Mouse (Mus musculus): ENCODE measurements around the gene Gm49383. TPM values are rescaled to one million over a fixed set of nuclear protein-coding genes. Genes with fewer than 3 reads are reported as not detected.

Gm49383 gene
- polyA plus RNA-seq, 1 experiment from 2014 or later, result 10.2 TPM

DNA sequence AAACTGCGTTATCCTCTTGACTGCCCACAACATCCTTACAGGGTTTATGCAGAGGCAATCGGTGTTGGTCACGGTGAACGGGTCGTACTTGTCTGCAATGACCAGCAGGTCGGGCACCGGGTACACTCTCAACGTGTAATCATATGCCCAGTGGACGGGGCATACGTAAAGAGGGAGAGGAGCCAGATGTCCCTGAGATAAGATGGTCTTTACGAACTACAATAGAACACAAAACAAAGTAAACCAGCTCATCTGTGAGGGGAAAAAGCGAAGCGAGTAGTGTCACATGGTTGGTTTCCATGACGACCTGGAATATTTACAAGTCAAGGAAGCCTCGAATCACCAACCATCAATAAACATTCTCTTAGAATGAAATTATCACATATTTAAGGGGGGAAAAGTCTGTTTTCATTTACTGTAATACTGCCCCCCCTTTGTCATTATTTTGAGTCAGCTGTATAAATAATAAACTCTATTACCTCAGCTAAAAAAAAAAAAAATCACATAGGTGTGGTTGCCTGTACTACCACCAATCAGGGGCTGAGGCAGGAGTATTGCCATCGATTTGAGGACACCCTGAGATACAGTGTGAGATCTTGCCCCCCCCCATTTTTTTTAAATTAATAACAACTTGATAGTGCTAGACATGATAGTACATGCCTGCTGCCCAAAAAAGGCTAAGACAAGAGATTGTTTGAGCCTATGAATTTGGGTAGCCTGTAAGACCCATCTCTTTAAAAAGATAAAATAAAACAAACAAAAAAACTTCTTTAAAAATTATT lies 7.3 kb upstream of the Gm49383 start, which contains the start of gene Gm49384:
TSS of gene Gm49384 (minus strand) at position 216 of the 782 bp plus-strand sequence.
- TF ChIP-seq CTCF (IDR thresholded peaks at IDR 0.05; ENCODE audit: low read depth), result no peak
- no peak for TF ChIP-seq EP300 (IDR thresholded peaks at IDR 0.05; ENCODE audit: low read depth)
- H3K9me3 ChIP-seq (ENCODE audit: low read length), result no peaks in the 10 kb centered on the region

DNA sequence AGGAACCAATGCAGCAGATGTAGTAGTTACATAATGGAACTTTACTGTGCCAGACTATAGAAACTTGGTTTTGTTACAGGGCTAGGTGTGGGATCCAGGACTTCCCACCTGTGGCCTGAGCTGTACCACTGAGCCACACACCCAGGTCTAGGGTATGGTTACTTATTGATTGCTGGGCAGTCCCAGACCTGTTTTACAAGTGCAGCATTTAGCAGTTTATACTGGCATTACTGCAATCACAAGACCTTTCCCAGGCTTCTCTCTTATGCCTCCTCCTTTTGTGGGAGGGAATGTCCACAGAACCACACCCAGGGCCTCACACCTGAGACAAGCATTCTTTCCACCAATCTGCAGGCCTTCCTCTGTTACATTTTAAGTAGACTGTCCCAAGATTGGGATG lies 2.1 kb upstream of the Gm49383 start:
- no peaks in the 10 kb centered on the region for H3K27me3 ChIP-seq (ENCODE audit: insufficient read depth, low read length)
- peaks cover 17% of the 10 kb centered on the region for H3K4me1 ChIP-seq (ENCODE audit: insufficient read depth)
- peaks cover 31% of the 10 kb centered on the region for H3K36me3 ChIP-seq (replicated peaks; ENCODE audit: insufficient read depth, low read length)
- no peak for ATAC-seq
- no peak overlapping the region for H3K27ac ChIP-seq (ENCODE audit: low read depth)
- peak overlapping the region; percentile 97 for H3K4me2 ChIP-seq (ENCODE audit: low read depth, low read length)
- no peaks in the 10 kb centered on the region for H3K9me3 ChIP-seq (ENCODE audit: low read length)
- no peak for DNase-seq
- no peak overlapping the region; the same call in 1 of the 2 replicates for H3K4me3 ChIP-seq (ENCODE audit: low read depth, low read length)
- H3K9ac ChIP-seq (replicated peaks), result no peak overlapping the region
- no peak for TF ChIP-seq EP300 (IDR thresholded peaks at IDR 0.05; ENCODE audit: low read depth)
- TF ChIP-seq CTCF (IDR thresholded peaks at IDR 0.05; ENCODE audit: low read depth), result no peak

More for the DNA sequence above, 7.3 kb upstream of the Gm49383 start, which contains the start of gene Gm49384:
- DNase-seq (no peak), ATAC-seq (no peak)
- Histone ChIP-seq H3K27ac (ENCODE audit: low read depth) (no peak within 1 kb of the TSS), H3K4me3 (ENCODE audit: low read depth, low read length) (no peak within 1 kb of the TSS), H3K4me1 (ENCODE audit: insufficient read depth) (no peaks in the 10 kb centered on the region), H3K36me3 (replicated peaks; ENCODE audit: insufficient read depth, low read length) (peaks cover 39% of the 10 kb centered on the region), H3K9ac (replicated peaks) (no peak within 1 kb of the TSS), H3K27me3 (ENCODE audit: insufficient read depth, low read length) (no peaks in the 10 kb centered on the region), H3K4me2 (ENCODE audit: low read depth, low read length) (no peak within 1 kb of the TSS)
- WGBS (ENCODE audit: insufficient replicate concordance), result 84% methylated on average over 16 of the region's 16 CpGs

DNA sequence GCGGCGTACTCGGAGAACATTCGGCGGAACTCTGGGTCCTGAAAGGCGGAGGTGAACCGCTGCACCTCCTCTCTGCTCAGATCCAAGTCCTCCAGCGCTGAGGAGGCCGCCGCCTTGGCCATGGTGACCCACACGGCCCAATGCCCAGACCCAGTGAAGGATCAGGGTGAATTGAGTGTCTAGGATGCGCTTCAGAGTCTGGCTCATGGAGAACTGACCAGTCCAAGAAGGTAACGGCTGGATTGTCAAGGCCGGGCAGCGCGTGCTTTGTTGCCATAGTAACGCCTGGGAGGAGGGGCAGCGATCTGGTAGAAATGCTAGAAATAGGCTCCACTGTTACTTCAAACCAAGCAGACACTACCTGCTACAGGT lies 1.2 kb upstream of the Gm49383 start, which contains the start of gene Dnaaf2:
TSS of gene Dnaaf2 (minus strand) at position 266 of the 372 bp plus-strand sequence.
- Histone ChIP-seq H3K4me3 (ENCODE audit: low read depth, low read length) (peak within 1 kb of the TSS; percentile 99), H3K36me3 (replicated peaks; ENCODE audit: insufficient read depth, low read length) (peaks cover 26% of the 10 kb centered on the region), H3K9ac (replicated peaks) (peak within 1 kb of the TSS; percentile 93), H3K4me2 (ENCODE audit: low read depth, low read length) (peak within 1 kb of the TSS; percentile 97), H3K27ac (ENCODE audit: low read depth) (peak within 1 kb of the TSS; percentile 92), H3K4me1 (ENCODE audit: insufficient read depth) (peaks cover 17% of the 10 kb centered on the region), H3K9me3 (ENCODE audit: low read length) (no peaks in the 10 kb centered on the region), H3K27me3 (ENCODE audit: insufficient read depth, low read length) (no peaks in the 10 kb centered on the region)
- TF ChIP-seq EP300 (IDR thresholded peaks at IDR 0.05; ENCODE audit: low read depth), result no peak
- TF ChIP-seq CTCF (IDR thresholded peaks at IDR 0.05; ENCODE audit: low read depth), result no peak
- WGBS (ENCODE audit: insufficient replicate concordance), result 3% methylated on average over 18 of the region's 18 CpGs
- DNase-seq, result peak; percentile 81
- peak; percentile 50 for ATAC-seq

DNA sequence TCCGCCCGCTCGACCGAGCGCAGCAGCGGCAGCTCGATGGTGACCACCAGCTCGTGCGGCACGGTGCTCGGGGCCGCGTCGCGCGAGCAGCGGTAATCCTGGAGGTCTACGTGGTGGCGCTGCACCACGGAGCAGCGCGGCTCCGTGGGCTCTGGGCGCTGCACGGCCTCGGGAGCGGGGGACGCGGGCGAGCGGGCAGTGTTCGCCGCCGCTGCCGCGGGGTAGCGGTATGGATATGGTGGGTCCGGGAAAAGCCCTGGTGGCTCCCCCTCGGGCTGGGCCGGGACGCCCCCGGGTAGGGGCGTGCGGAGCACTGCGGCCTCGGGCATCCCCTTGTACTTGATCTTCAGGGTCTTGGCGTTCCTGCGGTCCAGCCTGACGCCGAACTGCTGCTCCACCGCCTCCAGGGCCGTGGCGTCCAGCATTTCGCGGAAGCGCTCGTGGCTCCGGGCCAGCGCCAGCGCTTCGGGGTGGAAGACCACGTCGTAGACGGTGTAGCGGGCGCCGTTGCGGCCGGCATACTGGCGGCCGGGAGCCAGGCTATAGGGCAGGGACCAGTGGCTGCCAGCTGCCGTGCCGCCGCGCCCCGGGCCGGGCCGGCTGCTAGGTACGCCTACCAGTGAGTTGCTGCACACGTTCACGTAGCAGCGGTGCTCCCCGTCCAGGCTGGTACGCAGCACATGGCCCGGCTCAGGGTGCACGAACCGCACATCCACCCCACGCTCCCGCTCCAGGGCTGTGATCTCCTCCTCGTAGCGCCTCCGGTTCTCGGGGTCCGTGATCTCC lies 667 bp upstream of the Gm49383 start:
- no peaks in the 10 kb centered on the region for H3K9me3 ChIP-seq (ENCODE audit: low read length)
- H3K27me3 ChIP-seq (ENCODE audit: insufficient read depth, low read length), result no peaks in the 10 kb centered on the region
- H3K9ac ChIP-seq (replicated peaks), result peak overlapping the region; percentile 93
- peak overlapping the region; percentile 92 for H3K27ac ChIP-seq (ENCODE audit: low read depth)
- H3K4me3 ChIP-seq (ENCODE audit: low read depth, low read length), result peak overlapping the region; percentile 99
- TF ChIP-seq EP300 (IDR thresholded peaks at IDR 0.05; ENCODE audit: low read depth), result no peak
- no peak for TF ChIP-seq CTCF (IDR thresholded peaks at IDR 0.05; ENCODE audit: low read depth)
- under 1% methylated on average over 77 of the region's 94 CpGs for WGBS (ENCODE audit: insufficient replicate concordance)
- H3K36me3 ChIP-seq (replicated peaks; ENCODE audit: insufficient read depth, low read length), result peaks cover 21% of the 10 kb centered on the region
- DNase-seq, result peak; percentile 78
- H3K4me1 ChIP-seq (ENCODE audit: insufficient read depth), result peaks cover 17% of the 10 kb centered on the region
- peak overlapping the region; percentile 97 for H3K4me2 ChIP-seq (ENCODE audit: low read depth, low read length)
- peak; percentile 83 for ATAC-seq

DNA sequence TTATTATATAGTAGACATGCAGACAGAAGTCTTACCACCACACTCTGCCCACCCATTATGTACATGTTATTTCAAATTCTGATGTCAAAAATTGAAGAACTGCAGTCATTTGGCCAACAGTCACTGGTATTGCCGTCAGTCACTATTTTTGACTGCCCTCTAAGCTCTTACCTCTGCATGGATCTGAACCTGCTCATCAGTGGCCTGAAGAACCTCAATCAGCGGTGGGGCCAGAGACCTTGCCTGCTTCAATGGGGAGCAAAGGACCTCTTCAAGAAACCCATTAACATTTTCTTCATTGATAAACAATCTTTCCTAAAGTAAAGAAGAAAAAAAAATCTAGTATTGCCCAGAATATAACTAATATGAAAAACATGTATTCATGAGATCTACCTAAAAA lies 4.3 kb downstream of the Gm49383 start:
- TF ChIP-seq CTCF (IDR thresholded peaks at IDR 0.05; ENCODE audit: low read depth) (no peak), EP300 (IDR thresholded peaks at IDR 0.05; ENCODE audit: low read depth) (no peak)

DNA sequence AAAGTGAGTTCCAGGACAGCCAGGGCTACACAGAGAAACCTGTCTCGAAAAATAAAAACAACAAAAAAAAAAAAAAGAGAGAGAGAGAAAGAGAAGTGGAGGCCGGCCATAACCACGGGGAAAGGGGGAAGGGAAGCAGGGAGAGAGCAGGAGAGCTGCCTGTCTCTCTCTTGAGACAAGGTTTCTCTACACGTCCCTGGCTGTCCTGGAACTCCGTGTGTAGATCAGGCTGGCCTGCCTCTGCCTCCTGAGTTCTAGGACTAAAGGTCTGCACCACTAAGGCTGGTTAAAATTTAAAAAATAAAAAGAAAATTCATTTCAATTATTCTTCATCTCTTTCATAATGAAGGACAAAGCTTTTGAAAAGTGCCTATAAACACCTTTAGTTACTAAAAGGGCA lies 5.5 kb downstream of the Gm49383 start:
- Histone ChIP-seq H3K36me3 (replicated peaks; ENCODE audit: insufficient read depth, low read length) (peaks cover 10% of the 10 kb centered on the region), H3K27ac (ENCODE audit: low read depth) (no peak overlapping the region), H3K9ac (replicated peaks) (no peak overlapping the region), H3K4me1 (ENCODE audit: insufficient read depth) (peaks cover 16% of the 10 kb centered on the region), H3K9me3 (ENCODE audit: low read length) (no peaks in the 10 kb centered on the region), H3K4me3 (ENCODE audit: low read depth, low read length) (no peak overlapping the region), H3K4me2 (ENCODE audit: low read depth, low read length) (no peak overlapping the region), H3K27me3 (ENCODE audit: insufficient read depth, low read length) (no peaks in the 10 kb centered on the region)
- DNase-seq (no peak), ATAC-seq (no peak)
- TF ChIP-seq EP300 (IDR thresholded peaks at IDR 0.05; ENCODE audit: low read depth), result no peak
- no peak for TF ChIP-seq CTCF (IDR thresholded peaks at IDR 0.05; ENCODE audit: low read depth)
- WGBS (ENCODE audit: insufficient replicate concordance), result 69% methylated on average over 5 of the region's 5 CpGs

More for the DNA sequence above, 4.3 kb downstream of the Gm49383 start:
- Histone ChIP-seq H3K9me3 (ENCODE audit: low read length) (no peaks in the 10 kb centered on the region), H3K27ac (ENCODE audit: low read depth) (no peak overlapping the region), H3K9ac (replicated peaks) (no peak overlapping the region), H3K4me2 (ENCODE audit: low read depth, low read length) (no peak overlapping the region), H3K36me3 (replicated peaks; ENCODE audit: insufficient read depth, low read length) (peaks cover 7% of the 10 kb centered on the region), H3K4me1 (ENCODE audit: insufficient read depth) (0 out of 2 replicates have a peak, but pooled peaks cover 7% of the 10 kb centered on the region), H3K4me3 (ENCODE audit: low read depth, low read length) (no peak overlapping the region), H3K27me3 (ENCODE audit: insufficient read depth, low read length) (no peaks in the 10 kb centered on the region)
- ATAC-seq (no peak), DNase-seq (no peak)
- 92% methylated on average over 2 of the region's 2 CpGs for WGBS (ENCODE audit: insufficient replicate concordance)

Data from liver, postnatal 0 days (tissue).